Mouse (Mus musculus) ES-E14 (cell line): ENCODE measurements around the gene 1700020D05Rik.

Source experiments
- CHD2 ChIP-seq: IDR thresholded peaks from 2 replicates; pipeline ENCODE4 v1.6.1; 2014; ENCODE audit warnings: mild to moderate bottlenecking, low read depth, low read length, inconsistent platforms
- HCFC1 ChIP-seq: IDR thresholded peaks from 2 replicates; pipeline ENCODE4 v1.6.1; 2012; ENCODE audit warnings: low read length, inconsistent platforms, borderline replicate concordance; ENCODE audit not compliant: insufficient read depth
- MAFK ChIP-seq: IDR thresholded peaks from 2 replicates; pipeline ENCODE4 v1.6.1; 2014; ENCODE audit warnings: mild to moderate bottlenecking, low read depth, low read length, inconsistent platforms; ENCODE audit not compliant: insufficient read depth
- ZC3H11A ChIP-seq: IDR thresholded peaks from 2 replicates; pipeline ENCODE4 v1.6.1; 2012; ENCODE audit warnings: low read depth, mild to moderate bottlenecking, inconsistent platforms, low read length, borderline replicate concordance
- ZNF384 ChIP-seq: IDR thresholded peaks from 2 replicates; pipeline ENCODE4 v1.6.1; 2012; ENCODE audit warnings: low read depth, low read length, inconsistent platforms

DNA sequence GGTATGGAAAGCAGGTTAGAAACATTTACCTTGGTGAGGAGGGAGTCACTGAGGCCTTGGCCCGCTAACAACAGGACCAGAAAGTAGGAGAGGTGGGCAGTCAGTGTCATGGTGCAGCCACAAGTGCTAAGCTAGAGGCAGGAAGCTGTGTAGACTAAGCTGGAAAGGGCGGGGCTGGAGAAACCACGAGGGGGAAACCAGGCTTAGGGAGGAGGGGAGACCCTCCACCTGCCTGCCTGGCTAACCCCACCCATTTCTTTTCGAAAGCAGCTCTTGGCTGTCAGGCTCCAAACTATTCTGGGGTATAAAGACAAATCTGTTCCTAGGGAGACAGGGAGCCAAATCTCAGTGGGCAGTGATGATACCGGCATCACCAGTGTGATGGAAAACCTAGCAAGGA, 35.2 kb downstream of the 1700020D05Rik start, which contains the start of gene Ctsw:
- TF ChIP-seq ZC3H11A (no peak), ZNF384 (no peak), CHD2 (no peak), HCFC1 (no peak), MAFK (no peak)
